Mouse (Mus musculus): ENCODE measurements around the gene Btbd35f12. TPM values are rescaled to one million over a fixed set of nuclear protein-coding genes. Genes with fewer than 3 reads are reported as not detected.
"Not testable (repeated sequence)": the region's sequence is repeated elsewhere in the genome, so short reads cannot be mapped to it uniquely, and the experiment has no call there.

The Btbd35f12 gene
- not detected for polyA plus RNA-seq (2017; shearing (Covaris generic))

- ATAC-seq: not testable (repeated sequence)
These were observed at the start of gene Btbd35f12 for GRCm38 (mm10) chrX:33313079-33313478. Gene Btbd35f12, plus strand, starts transcription at chrX:33313379.

DNA sequence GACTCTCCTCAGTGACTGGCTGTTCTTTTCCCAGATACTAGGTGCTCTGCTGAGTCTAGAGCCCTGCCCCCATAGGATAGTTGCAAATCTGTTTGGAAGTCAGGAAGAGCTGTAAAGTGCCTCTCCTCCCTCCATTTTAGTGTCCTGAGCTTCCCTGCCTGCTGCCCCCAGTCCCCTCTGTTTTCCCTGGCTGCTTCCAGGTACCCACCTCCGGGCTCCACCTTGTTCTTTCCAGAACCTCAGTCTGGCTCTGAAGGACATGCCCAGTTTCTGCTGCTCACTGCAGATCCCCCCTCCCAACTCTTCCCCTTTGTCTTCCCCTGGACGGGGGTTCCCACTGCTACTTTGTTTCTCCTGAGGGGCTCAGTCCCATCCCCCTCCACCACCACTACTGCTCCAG is 40.1 kb downstream of the Btbd35f12 start:
- ATAC-seq: not testable (repeated sequence)

Other genes with a start within 250 kb of the Btbd35f12 start
- gene Spin2-ps6, start 78.5 kb upstream of the Btbd35f12 start, polyA plus RNA-seq (2017; shearing (Covaris generic)): not detected